Mouse (Mus musculus): Measurements from ENCODE around the gene Map3k3.

DNA sequence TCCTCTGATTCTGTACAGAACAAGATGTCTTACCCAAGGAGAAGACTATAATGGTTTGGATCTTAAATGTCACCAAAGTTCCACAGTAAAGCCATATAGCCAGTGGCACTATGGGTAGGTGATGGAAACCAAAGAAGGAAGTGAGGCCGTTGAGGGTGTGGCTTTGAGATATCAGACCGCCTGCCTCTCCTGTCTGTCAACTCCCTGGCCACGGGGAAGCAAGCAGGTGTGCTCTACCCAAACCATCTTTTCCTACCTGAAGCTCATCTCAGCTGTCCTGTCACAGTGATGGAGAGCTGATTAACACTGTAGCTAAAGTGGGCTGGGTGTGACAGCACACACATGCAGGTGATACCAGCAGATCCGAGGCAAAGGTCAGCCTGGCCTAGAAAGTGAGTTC, 113.9 kb downstream of the Map3k3 start:
- TF ChIP-seq CTCF (IDR thresholded peaks at IDR 0.05; ENCODE audit: low read depth) (no peak), EP300 (IDR thresholded peaks at IDR 0.05; ENCODE audit: low read depth) (no peak)
